Mouse (Mus musculus): ENCODE data around the gene Plpp1.
A peak's percentile ranks its signal among the peaks of the same experiment; 100 is the strongest.

Plpp1 gene

DNA sequence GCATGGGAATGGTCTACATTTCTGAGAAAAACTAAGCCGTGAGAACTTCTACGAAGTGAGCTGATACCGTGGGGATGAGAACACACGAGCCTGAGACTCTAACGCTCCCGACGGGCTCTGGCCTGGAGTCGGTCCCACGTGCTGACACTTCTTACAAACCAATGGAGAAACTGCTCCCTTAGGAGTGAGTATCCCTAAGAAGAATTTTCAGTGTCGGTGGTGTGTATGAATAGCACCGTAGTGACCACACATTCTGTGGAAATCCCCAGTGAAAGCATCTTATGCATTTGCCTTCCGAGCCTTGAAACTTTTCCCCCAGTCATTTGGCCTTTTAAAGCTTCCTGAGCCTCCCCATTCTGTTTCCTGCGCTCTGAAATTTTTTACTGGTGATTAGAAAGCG lies 27.7 kb upstream of the Plpp1 start:
- no peak for DNase-seq (ENCODE audit: low read depth, low spot score)

DNA sequence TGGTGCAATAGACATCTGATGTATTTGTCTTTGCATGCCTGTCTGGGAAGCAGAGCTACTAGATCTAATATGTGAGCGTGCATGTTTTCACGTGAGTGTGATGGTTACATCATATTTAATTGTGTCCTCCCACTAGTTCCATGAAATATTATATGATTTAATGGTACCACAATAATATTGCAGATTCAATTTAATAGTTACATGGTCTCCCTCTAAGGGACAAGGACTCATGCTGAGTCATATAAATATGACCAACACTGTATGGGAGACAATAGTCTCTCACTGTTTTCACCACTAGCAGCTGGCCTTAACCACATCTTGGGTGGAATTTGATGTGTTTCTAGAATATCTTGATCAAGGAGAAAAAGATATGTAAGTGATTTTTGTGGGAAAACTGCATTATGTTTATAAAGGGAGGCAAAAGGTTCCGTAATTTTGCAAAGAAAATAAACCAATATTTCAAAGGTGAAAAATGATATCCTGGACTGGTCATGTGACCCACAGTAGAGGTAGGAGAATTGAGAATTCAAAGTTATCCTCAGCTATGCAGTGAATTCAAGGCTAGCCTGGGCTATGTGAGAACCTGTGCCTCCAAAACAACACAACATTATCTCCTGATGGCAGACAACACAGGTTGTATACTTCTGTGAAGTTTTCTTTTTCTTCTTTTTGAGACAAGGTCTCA lies 26.5 kb upstream of the Plpp1 start:
- DNase-seq (ENCODE audit: low read depth, low spot score): no peak

DNA sequence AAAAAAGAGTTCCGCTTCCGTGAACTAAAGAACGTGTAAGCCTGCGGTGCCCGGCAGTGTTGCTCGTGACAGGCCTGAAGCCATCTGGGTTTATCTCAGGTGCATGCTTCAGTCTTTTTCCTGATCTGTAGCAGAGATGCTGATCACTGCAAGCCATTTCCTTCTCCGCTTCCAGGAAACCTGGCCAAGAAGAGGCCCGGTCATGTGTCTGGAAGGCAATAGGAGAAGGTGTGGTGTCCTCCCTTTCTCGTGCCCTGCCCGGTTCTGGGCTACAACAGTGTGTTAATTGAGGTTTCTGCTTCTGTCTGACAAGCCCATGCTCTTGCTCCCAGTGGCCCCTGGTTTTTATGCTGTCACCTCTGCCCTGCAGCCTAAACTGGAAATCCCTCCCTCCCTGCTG lies 24.7 kb upstream of the Plpp1 start:
- no peak for DNase-seq (ENCODE audit: low read depth, low spot score)

DNA sequence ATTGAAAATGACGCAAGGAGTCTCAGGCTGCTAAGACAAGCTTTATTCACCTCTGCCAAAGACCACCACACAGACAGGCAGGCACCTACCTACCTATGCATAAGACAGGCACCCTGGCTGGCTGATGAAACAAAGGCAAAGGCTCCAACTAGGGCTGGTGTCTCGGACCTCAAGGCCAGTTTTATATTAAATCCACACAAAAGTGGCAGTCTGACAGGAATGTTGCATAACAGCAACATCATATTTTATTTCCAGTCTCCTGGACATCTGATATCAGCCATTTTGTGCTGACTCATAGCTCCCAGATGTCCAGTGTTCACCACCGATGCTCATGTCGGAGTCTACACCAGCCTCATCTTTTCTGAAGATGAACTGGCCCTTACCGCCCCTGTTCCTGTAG lies 22.2 kb upstream of the Plpp1 start:
- DNase-seq (ENCODE audit: low read depth, low spot score): no peak

DNA sequence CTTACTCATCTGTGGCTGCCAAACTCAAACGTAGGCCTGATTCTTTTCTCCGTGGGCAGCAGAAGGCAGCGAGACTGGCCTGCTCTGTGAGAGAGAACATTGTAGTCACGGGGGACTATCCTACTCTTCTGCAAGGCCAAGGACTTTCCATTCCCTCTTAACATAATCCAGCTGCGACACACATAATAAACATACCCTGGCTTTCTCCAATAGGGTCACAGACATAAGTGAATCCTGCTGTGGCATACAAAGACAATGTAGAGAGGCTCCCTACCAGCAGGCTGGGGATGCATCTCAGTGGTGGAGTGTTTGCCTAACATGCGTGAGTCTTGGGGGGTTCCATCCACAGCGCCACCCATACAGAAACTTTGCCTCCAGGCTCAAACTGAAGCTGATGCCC lies 15.3 kb upstream of the Plpp1 start:
- no peak for DNase-seq (ENCODE audit: low read depth, low spot score)

DNA sequence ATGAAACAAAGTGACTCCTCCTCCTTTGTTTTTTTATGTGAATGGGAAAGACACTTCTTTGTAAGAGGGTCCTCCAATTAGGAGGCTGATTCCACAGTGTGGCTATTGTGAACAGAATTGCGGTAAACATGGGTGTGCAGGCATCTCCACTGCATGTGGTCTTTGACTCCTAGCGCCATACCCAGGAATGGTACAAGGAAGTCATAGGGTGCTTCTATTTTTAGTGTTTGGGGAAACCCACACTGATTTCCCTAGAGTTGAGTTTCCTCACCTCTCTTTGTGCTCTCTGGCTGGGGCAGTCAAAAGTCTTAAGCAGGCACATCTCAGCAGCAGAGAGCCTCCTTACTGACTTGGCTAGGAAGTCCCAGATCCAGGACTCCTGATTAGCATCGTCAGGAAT lies 14.4 kb upstream of the Plpp1 start:
- no peak for DNase-seq (ENCODE audit: low read depth, low spot score)

DNA sequence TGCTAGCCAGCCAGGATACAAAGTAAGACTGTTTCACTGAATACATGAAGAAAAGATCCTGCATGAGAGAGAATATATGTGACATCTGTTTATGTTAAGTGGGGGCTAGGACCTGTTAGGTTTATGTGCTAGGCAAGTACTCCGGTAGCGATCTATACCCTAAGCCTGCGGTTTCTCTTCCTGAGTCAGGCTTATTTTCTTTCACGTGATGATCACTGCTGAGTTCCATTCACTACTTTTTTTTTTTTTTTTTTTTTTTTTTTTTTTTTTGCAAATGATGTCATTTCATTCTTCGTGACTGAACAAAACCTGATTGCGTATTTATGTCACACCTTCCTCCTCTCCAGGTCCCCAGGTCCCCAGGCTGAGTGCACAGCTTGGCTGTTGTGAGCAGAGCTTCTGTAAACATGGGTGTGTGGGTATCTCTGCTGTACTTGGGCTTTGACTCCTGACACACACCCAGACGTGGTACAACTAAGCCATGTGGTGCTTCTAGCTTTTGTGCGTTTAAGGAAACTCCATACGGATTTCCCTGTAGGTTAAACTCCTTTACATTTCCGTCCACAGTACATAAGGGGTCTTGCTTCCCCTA lies 13.6 kb upstream of the Plpp1 start:
- no peak for DNase-seq (ENCODE audit: low read depth, low spot score)

DNA sequence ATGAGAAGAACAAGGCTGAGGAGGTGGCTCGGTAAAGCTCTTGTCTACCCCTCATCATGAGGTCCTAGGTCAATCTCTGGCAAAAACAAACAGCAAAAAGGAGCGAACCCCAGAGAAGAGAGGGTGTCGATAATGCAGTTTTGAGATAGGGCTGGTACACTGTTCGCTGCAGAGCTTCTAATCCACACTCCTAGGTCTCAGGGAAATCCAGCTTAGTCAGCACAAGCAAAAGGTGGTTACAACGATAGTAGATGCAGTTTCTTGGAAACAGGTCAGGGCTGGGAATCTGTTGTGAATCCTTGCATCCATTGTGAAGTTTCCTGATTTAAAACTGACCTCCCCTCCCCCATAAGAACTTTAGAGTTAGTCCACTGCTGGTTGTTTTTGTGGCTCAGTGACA lies 9.8 kb upstream of the Plpp1 start:
- DNase-seq (ENCODE audit: low read depth, low spot score): no peak

DNA sequence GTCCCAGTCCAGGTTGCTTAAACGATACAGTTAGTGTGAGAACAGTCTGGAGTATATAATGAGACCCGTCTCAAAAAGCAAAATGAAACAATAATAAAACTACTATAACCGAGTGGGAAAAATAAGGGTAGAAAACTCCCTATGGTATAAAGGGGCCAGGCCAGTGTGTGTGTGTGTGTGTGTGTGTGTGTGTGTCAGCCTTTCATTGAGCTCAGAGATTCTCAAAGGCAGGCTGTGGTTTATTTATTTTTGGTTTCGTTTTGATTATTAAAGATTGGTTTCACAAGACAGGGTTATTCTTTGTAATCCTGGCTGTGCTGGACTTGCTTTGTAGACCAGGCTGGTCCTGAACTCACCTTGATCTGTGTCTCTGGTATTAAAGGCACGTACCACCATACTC lies 8.7 kb upstream of the Plpp1 start:
- DNase-seq (ENCODE audit: low read depth, low spot score): peak; percentile 56

DNA sequence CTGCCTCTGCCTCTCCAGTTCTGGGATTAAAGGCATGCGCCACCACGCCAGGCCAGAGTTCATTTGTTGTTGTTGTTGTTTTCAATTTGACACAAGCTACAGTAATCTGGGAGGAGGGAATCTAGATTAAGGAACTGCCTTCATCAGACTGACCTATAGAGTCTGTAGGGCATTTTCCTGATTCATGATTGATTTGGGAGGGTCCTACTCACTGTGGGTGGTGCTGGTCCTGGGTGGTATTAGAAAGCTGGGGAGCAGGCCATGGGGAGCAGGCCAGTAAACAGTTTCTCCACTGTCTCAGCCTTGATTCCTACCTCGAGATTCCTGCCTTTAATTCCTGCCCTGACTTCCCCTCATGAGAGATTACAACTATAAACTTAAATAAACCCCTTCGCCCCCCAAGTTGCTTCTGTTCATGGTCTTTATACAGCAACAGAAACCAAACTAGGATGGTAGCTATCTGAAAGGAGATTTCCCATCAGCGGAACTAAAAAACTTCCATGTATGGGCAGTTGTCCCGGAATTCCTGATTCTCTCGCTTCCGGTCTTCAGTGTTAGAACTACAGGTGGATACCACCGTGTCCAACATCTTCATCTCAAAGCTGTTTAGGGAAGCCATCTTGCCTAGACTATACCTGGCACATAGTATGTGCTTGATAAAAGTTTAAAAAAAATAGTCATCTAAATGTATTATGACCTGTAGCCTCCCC lies 2.2 kb upstream of the Plpp1 start:
- DNase-seq (ENCODE audit: low read depth, low spot score): no peak

DNA sequence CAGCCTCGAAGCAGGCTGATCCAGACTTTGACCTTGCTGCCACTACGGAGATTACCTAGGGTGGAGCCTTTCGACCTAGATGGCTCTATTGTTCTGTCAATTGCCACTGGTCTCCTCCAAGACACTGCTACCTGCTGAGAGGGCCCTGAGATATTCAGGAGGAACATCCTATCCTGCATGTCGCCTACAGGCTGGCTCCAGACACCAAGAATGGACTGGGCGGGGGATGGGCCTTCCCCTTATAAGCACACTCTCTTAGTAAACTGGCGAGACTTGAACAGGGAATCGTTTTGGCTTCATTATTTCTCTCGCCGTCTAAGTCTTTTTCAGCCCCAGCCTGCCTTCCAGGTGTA lies 1.7 kb upstream of the Plpp1 start:
- no peak for DNase-seq (ENCODE audit: low read depth, low spot score)

DNA sequence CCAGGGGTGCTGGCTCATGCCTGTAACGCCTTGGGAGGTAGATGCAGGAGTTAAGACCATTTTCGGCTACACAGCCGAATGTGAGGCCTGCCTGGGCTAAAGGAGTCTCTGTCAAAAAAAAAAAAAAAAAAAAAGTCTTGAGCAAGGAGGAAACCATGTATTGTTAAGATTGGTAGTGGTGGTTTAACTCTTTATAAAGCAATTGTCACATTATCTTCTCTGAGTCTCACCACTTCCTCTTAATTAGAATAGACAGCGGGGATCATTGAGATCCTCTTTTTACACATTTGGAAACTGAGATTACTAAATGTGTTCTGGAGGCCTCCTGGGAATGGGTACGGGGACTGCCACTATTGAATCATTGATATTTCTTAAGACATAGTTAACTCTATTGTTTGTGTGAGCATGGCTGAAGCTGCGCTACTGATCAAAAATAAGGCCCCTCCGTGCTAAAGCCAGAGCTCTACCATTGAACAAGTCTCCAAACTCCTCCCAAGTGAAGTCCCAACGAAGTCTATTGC lies 811 bp upstream of the Plpp1 start:
- DNase-seq (ENCODE audit: low read depth, low spot score): peak; percentile 12

DNA sequence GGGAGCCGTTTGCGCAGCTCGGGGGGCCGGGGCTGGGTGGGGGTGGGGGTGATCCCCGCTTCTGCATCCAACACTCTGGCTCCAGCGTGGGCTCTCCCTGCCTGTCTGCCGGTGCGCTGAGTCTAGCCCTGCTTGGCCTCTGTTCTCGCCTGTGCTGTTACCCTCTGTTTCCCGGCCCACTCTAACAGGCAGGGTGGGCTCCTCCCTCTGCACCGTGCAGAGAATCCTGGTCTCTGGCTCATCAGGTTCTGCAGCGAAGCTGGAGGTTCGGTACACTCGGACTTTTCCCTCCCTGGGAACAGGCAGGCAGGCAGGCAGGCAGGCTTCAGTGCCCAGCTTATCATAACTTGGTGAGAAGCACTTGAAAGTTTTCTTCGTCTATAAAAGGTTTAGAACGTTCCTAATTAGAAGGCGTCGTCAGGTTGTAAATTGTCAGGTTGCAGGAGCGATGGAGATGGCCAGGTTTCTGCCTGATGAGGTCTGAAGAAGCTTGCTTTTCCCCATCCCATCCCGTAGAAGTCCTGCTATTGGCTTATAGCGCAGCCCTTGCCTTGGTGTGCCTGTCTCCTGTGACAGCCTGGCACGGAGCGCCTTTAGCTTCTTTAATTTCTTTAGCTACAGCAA lies 901 bp downstream of the Plpp1 start:
- peak; percentile 19 for DNase-seq (ENCODE audit: low read depth, low spot score)

DNA sequence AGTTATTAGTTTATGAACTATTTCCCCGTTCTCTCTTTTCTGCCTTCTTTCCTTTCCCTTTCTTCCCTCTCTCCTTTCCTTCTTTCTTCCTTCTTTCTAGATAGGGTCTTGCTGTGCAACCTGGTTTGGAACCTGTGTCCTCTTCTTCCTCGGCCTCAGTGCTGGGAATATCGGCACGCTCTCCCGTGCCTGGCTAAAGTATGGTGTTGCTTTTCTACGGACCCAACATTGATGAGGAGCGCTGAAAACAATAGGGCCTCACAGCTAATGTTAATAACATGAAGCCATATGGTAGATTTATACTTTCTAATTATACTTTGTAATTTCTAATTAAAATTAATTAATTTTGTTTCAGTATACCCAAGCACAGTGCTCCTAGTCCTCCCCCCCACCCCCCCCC lies 2.5 kb downstream of the Plpp1 start:
- no peak for DNase-seq (ENCODE audit: low read depth, low spot score)

DNA sequence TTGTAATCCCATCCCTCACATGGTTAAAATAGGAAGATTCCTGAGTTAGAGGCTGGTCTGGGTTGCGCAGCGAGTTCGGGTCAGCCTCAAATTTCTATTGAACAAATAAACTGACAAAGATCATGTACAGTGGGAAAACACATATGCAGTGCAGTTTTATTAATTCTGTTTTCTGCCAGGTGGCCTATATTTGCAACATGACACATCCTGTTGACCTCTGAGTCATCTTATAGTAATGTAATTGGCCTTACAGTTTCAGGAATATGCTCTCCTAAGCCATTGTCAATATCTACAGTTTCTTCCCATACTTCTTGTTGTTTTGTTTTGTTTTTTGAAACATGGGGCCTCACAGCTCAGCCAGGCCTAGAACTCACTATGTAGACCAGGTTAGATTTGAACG lies 3.1 kb downstream of the Plpp1 start:
- DNase-seq (ENCODE audit: low read depth, low spot score): no peak

DNA sequence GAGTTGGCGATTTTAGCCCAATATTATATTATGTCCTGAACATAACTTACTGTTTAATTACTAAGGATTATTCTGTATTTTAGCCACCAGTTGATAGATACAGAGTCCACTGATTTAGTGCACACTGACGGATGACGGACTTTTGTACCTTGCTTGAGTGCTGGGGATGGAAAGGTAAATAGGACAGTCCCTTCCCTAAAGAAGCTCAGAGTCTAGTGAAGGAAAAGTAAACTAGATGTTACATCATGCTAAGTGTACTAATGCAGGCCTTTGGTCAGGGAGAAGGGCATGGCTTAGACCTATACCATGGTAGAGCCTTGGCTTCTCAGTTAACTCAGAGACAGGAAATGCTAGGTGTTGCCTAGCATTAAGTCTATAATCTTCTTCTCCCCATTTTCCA lies 4.9 kb downstream of the Plpp1 start:
- no peak for DNase-seq (ENCODE audit: low read depth, low spot score)

DNA sequence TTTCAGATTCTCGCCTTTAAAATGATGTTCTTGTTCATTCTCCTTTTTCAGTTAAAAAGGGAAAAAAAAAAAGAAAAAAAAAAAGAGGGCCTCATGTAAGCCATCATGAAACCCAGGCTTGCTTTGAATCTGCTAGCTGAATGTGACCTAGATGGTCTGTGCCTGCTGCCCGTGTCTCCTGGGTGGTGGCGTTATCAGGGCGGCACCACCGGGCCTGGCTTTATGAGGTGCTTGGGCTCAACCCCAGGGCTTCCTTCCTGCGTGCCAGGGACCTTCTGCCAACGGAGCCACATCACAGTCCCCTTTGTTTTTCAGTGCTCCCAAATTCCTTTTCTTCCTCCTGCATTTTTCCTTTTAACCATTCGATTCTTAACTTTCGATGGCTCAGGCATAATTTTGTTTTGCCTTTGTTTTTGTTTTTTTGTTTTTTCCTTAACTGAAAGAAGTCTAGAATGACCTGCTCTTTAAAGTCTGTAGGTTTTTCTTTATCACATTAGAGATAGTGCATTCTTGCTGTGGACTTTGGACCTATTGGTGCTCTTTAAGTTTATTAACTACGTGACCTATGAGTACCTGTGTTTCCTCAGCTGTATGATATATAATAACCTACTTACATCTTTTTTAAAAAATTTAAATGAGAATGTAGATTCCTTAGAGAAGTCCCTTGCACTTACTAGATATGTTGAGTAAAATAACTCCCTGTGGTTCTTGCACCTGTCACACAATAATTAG lies 7.5 kb downstream of the Plpp1 start:
- DNase-seq (ENCODE audit: low read depth, low spot score): no peak

DNA sequence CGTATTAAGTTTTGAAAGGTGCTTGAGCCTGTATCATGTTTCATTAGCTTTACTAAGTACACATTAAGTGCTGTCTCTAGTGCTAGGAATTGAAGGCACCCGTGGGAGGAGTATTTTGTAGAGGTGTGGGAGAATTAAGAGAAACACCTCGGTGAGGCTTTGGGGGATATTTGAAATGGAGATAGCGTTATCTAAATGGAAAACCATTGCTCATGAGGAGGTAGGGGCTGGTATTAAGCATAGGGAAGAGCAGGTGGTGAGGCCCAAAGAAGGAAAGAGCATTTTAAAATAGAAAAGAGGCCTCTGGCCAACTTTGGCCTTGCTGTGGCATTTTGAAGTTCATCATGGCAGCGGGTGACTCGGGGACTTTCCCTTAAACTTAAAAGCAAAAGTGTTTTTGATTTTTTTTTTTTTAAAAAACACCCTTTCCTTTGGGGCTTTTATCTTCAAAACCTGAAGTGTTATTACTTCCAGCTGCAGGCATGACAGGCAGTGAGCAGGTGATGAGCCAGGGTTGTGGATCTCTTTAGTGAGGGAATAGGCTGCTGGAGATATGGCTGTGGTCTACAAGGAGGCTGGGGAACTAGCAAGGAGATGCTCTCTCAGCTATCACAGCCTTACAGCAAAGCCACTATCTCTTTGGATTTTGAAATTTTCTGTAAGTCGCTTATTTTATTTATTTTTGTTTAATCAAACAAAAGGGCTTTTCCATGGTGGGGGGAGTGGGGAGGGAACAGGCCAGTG lies 9.1 kb downstream of the Plpp1 start:
- DNase-seq (ENCODE audit: low read depth, low spot score): peak; percentile 58

DNA sequence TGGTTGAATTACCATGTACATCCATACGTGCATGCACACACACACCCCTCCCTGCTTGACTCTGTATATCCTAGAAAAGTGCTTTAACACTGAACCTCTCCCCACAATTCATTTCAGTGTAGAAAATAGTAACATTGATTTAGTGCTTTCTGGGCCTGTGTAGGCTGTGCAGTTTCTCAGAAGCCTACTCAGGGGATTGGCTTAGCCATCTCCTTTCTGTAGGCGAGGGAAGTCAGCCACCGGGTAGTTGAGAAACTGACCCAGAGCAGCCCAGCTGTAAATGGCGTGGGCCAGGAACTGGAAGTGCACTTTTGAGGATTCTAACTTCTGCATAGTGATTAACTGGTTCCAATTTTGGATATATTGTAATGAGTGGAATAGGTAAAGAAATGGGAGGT lies 9.7 kb downstream of the Plpp1 start:
- DNase-seq (ENCODE audit: low read depth, low spot score): no peak

DNA sequence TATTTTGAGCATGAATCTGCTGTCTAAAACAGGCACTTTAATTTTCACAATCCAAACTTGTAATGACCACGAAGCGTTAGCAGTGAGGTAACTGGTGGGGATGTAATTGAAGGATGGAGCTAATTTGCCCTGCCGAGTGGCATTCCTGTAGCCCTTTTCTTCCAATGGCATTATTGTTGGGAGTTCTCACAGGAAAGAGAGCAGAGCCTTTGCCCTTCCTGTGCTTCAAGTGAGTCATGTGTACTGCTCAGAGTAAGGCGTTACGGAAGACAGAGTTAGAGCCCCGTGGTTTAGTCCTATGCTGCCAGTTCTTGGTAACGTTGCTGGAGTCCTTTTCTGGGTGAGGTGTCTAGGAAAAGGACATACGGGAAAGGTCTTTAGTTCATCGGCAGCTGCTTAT lies 10.2 kb downstream of the Plpp1 start:
- DNase-seq (ENCODE audit: low read depth, low spot score): peak; percentile 22

DNA sequence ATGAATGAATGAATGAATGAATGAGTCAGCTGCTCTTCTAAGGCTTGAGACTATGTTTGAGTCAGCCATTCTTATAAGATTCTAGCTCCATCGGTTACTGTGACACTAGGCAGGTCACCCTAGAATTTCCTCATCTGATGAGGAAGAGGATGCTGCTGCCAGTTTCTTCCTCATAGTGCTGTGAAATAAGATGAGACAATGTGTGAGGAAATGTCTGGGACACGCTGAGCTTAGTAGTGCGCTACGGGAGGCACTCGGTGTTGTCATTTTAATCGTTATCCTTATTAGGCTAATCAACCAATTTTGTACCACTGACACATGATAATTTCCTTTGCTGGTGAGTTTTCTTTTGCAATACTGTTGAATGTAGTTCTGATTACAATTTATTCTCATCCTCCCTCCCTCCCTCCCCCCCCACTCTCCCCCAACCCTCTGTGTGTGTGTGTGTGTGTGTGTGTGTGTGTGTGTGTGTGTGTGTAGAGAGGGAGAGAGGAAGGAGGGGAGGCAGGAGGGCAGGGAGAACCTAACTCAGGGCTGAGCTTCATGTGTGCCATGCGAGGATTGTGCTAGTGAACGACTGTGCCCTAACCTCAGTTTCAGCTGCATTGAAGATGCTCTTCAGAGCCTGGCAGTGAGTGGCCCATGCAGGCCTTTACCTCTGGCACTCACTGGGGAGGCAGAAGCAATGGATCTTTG lies 11.3 kb downstream of the Plpp1 start:
- DNase-seq (ENCODE audit: low read depth, low spot score): no peak

All from CD4-positive, CD25-positive, alpha-beta regulatory T cell, adult 2 months (primary cell).